Mouse (Mus musculus) liver, embryonic 14.5 days (tissue): ENCODE measurements at regions not wholly inside any gene's neighbourhood (a gene's known extent, or its start where the extent isn't known, plus 50 kb on each side); places are given as distances from the start of the nearest gene placed in this dataset.

Experiments
- ATAC-seq: fragments of 200-750 bp; cut with Nextera tagmentation; 2 replicates; pipeline ENCODE4 v1.8.0; 2017; ENCODE audit warnings: moderate number of reproducible peaks, mild to moderate bottlenecking, moderate library complexity; ENCODE audit not compliant: insufficient read depth
- DNase-seq, 3 experiments: peaks; one replicate each; pipeline ENCODE4 v3.0.0-alpha.2; 2012 to 2013; ENCODE audit warnings: low read depth in 3 of 3, low spot score in 3 of 3
- H3K27ac ChIP-seq: fragments of 300-500 bp; sonication (generic); 2 replicates; pipeline ENCODE4 v1.5.1; 2014; ENCODE audit warnings: moderate library complexity, mild to moderate bottlenecking, control low read depth, inconsistent platforms
- H3K27me3 ChIP-seq: fragments of 300-500 bp; sonication (generic); 2 replicates; pipeline ENCODE4 v1.6.1; 2014; ENCODE audit warnings: mild to moderate bottlenecking, low read length, moderate library complexity; ENCODE audit not compliant: control insufficient read depth, insufficient read depth
- H3K36me3 ChIP-seq: fragments of 300-500 bp; sonication (generic); replicated peaks from 2 replicates; pipeline ENCODE4 v1.6.1; 2014; ENCODE audit warnings: low read depth; ENCODE audit not compliant: control insufficient read depth, insufficient read depth
- H3K4me1 ChIP-seq, 2 experiments: fragments of 200-500 bp in 1 of 2; fragments of 300-500 bp in 1 of 2; sonication (generic) in 1 of 2; replicated peaks; 2 replicates each; pipeline ENCODE4 v1.6.1; 2012 to 2014; ENCODE audit warnings: antibody characterized with exemption in 1 of 2, inconsistent platforms in 1 of 2, low read length in 1 of 2; ENCODE audit not compliant: control insufficient read depth in 2 of 2, insufficient read depth in 2 of 2
- H3K4me2 ChIP-seq: fragments of 300-500 bp; sonication (generic); 2 replicates; pipeline ENCODE4 v1.6.1; 2014; ENCODE audit warnings: low read depth, mild to moderate bottlenecking, control low read depth, moderate library complexity
- H3K4me3 ChIP-seq, 2 experiments: fragments of 200-500 bp in 1 of 2; fragments of 300-500 bp in 1 of 2; sonication (generic) in 1 of 2; 2 replicates each; pipeline ENCODE4 v1.5.1; 2012 to 2014; ENCODE audit warnings: low read depth in 2 of 2, low read length in 2 of 2, mild to moderate bottlenecking in 2 of 2, control low read depth in 1 of 2, inconsistent platforms in 1 of 2, moderate library complexity in 1 of 2; ENCODE audit not compliant: insufficient read depth in 1 of 2
- H3K9ac ChIP-seq: fragments of 300-500 bp; sonication (generic); replicated peaks from 2 replicates; pipeline ENCODE4 v1.6.1; 2014; ENCODE audit warnings: mild to moderate bottlenecking, control low read depth, moderate library complexity
- H3K9me3 ChIP-seq: fragments of 300-500 bp; sonication (generic); 2 replicates; pipeline ENCODE4 v1.6.1; 2016; ENCODE audit warnings: low read length, mixed read lengths; ENCODE audit not compliant: control insufficient read depth
- CTCF ChIP-seq: IDR thresholded peaks from 2 replicates; pipeline ENCODE4 v1.5.1; 2016; ENCODE audit warnings: antibody characterized with exemption, low read depth, control low read depth
- EP300 ChIP-seq: IDR thresholded peaks from 2 replicates; pipeline ENCODE4 v1.6.1; 2016; ENCODE audit warnings: antibody characterized with exemption, low read depth
- WGBS: fragments of 180-500 bp; shearing (Covaris S2); extraction: QIAGEN DNeasy Blood & Tissue Kit; methylation state at CpG from one replicate; pipeline ENCODE4 v1.1.7; 2014; ENCODE audit not compliant: insufficient replicate concordance; 5-methylcytosine and 5-hydroxymethylcytosine counted together

DNA sequence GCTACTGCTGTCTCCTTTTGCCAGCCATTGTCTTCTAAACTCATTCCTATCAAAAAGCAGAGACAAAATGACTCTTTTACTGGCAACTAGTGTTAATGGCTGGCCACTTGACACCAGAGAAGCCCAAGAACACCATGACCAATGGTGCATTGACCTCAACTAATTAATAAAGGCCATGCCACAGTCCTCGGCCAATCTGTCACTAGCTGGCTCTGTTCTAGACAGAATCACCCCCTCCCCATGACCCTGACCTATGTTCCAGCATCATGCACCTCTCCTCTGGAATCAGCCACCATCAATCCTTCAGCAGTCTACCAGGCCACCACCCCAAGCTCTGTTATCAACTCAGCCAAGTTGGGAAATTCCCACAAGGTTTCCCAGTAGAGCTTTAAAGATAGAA is 90.1 kb upstream of the Gm26657 start:
- WGBS = 57% methylated on average over 1 of the region's 1 CpGs
- no peak for DNase-seq
- Histone ChIP-seq H3K36me3 (no peaks in the 10 kb centered on the region), H3K4me3 (no peak overlapping the region), H3K9me3 (no peaks in the 10 kb centered on the region), H3K27me3 (no peaks in the 10 kb centered on the region), H3K9ac (no peak overlapping the region), H3K4me1 (no peaks in the 10 kb centered on the region), H3K4me2 (no peak overlapping the region), H3K27ac (no peak overlapping the region)
- TF ChIP-seq EP300 (no peak), CTCF (no peak)
- no peak for ATAC-seq

DNA sequence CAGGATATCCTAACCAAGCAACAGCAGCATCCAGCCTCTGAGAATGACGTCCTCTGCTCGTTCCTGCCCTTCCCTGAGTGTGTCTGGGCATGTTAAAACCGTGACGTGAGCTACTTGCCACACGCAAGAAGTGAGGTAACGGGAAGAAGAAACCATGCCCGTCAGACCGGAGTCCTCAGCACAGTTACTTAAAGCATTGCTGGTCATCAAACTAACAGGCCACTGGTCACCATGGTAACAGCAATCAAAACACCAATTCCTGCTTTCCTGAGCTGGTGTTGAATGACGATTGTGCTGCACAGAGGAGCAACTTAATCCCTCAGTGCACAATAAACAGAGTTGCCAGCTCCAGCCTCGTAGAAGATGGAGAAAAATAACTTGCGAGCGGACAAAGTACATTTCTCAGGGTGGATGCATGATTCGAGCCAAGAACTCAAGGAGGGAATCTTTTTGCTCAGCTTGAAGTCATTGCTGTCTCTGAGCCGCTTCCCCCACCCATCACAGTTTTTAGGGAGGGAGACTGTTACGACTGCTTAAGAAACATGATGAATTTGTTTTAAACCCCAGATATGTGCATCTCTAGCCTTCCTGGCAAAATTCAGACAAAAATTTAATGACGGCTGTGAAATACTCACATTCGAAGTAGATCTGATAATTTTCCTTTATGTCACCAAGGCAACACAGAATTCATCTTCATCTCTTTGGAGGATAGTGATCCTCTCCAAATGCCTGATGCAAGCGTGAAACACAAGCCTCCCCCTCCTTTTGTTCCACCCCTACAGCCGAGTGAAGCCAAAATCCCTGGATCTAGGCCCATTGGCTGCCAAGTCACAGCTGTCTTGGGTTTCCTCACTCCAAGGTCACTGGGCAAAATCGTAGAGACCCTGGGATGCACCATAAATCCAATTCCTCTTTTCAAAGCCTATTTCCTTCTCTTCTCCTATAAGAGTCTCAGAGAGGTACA is 95.6 kb upstream of the Gm26657 start:
- no peak overlapping the region for H3K27ac ChIP-seq
- H3K4me2 ChIP-seq = no peak overlapping the region
- no peaks in the 10 kb centered on the region for H3K9me3 ChIP-seq
- H3K4me1 ChIP-seq = 0 out of 4 replicates have a peak, but pooled peaks cover 0 to 2% of the 10 kb centered on the region in 2 experiments
- no peaks in the 10 kb centered on the region for H3K27me3 ChIP-seq
- TF ChIP-seq EP300 (no peak), CTCF (no peak)
- ATAC-seq (no peak), DNase-seq (no peak)
- H3K9ac ChIP-seq = no peak overlapping the region
- H3K4me3 ChIP-seq = no peak overlapping the region
- WGBS = 48% methylated on average over 20 of the region's 20 CpGs
- H3K36me3 ChIP-seq = no peaks in the 10 kb centered on the region

DNA sequence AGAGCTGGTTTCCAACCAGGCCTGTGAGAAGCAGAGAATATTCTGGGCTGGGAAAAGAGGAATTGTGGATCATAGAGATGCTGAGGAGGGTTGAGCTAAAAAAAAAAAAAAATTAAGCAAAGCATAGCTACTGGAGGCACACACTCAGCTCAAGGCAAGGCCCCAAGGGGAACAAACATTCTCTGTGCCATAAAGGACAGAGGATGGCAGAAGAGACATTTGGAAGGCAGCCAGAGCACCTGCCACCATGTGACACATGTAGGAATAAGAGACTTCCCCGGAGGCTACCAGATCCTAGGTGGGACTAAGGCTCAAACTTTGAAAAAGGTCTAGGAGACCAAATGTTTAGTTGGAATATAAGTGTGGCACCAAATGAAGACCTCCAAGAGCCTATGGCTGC is 96.4 kb upstream of the Gm26657 start:
- Histone ChIP-seq H3K9ac (no peak overlapping the region), H3K9me3 (no peaks in the 10 kb centered on the region), H3K27me3 (no peaks in the 10 kb centered on the region), H3K27ac (no peak overlapping the region), H3K4me1 (0 out of 4 replicates have a peak, but pooled peaks cover 0 to 2% of the 10 kb centered on the region in 2 experiments), H3K4me3 (no peak overlapping the region), H3K4me2 (no peak overlapping the region), H3K36me3 (no peaks in the 10 kb centered on the region)
- no peak for TF ChIP-seq CTCF
- no peak for TF ChIP-seq EP300
- ATAC-seq = no peak
- WGBS = 63% methylated on average over 1 of the region's 1 CpGs
- no peak for DNase-seq

DNA sequence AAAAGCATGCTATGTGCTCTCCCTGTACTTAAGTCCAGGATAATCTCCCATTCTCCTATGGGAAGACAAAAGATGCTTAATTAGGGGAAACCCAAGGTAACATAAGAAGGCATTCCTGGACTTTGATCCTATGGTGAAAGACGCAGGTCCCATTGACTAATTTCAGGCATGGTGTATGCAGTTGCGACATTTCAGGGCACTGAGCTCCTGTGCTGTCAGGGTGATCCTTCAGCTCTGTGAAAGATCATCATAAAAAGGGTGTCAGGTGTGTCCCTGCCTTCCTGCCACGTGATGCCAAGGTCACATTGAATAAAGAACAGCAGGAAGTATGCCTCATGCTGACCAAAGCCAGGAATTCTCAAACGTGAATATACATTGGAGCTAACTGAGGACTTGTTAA is 100.2 kb upstream of the Gm26657 start:
- Histone ChIP-seq H3K27me3 (no peaks in the 10 kb centered on the region), H3K9ac (no peak overlapping the region), H3K9me3 (no peaks in the 10 kb centered on the region), H3K27ac (no peak overlapping the region), H3K4me3 (no peak overlapping the region), H3K4me1 (0 out of 4 replicates have a peak, but pooled peaks cover 0 to 2% of the 10 kb centered on the region in 2 experiments), H3K36me3 (no peaks in the 10 kb centered on the region), H3K4me2 (no peak overlapping the region)
- DNase-seq (no peak), ATAC-seq (no peak)
- TF ChIP-seq EP300 = no peak
- TF ChIP-seq CTCF = no peak
- 34% methylated on average over 4 of the region's 4 CpGs for WGBS

DNA sequence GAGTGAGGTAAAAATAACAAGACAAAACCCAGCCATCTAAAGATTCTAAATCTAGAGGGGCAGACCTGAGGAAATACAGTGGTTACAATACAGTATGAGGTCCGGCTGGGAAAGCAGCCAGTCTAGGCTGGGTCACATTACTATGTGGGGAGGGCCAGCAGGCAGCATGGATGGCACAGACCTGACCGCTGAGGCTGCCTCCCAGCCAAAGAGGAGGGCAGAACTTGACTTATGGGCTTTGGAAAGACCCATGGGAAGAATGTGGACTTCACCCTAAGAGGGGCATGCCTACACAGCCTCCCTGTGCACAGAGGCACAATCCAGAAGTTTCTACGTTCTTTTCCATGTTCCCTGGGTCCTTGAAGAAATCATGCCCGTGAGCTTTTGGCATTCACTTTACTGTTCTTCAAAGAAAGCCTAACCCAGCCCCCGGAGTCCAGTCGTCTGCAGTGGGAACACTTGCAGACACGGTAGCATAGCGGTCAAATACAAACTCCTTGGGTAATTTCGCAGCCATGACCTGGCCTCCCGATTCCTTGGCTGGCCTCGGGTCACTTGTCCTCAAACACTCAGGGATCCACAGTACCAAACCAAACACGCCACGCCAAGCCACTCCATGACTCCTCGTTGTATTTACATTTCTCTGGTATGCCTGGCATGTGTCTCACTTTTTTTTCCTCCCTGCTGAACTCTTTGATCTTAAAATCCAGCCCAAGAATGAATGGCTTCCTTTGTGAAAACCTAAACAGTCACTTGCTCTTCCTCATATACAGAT is 101.0 kb upstream of the Gm26657 start:
- H3K9me3 ChIP-seq = no peaks in the 10 kb centered on the region
- H3K27ac ChIP-seq = no peak overlapping the region
- no peak overlapping the region for H3K4me2 ChIP-seq
- H3K4me3 ChIP-seq = no peak overlapping the region
- H3K36me3 ChIP-seq = no peaks in the 10 kb centered on the region
- DNase-seq (no peak), ATAC-seq (no peak)
- H3K4me1 ChIP-seq = 0 out of 4 replicates have a peak, but pooled peaks cover 0 to 2% of the 10 kb centered on the region in 2 experiments
- 47% methylated on average over 14 of the region's 14 CpGs for WGBS
- no peak overlapping the region for H3K9ac ChIP-seq
- no peaks in the 10 kb centered on the region for H3K27me3 ChIP-seq
- TF ChIP-seq EP300 = no peak
- no peak for TF ChIP-seq CTCF
